Mouse (Mus musculus) midbrain, embryonic 15.5 days (tissue): Measurements from ENCODE around the gene Sar1a. TPM values are rescaled to one million over a fixed set of nuclear protein-coding genes. Genes with fewer than 3 reads are reported as not detected.

Source experiments
- ATAC-seq: fragments of 200-750 bp; cut with Nextera tagmentation; replicated peaks from 2 replicates; pipeline ENCODE4 v1.8.0; 2017; ENCODE audit warnings: moderate TSS enrichment
- H3K27ac ChIP-seq: fragments of 300-500 bp; sonication (generic); 2 replicates; pipeline ENCODE4 v1.5.1; 2015; ENCODE audit warnings: mild to moderate bottlenecking, inconsistent platforms
- H3K27me3 ChIP-seq: fragments of 300-500 bp; sonication (generic); replicated peaks from 2 replicates; pipeline ENCODE4 v1.6.1; 2015; ENCODE audit warnings: inconsistent platforms
- H3K36me3 ChIP-seq: fragments of 300-500 bp; sonication (generic); replicated peaks from 2 replicates; pipeline ENCODE4 v1.6.1; 2015; ENCODE audit warnings: inconsistent platforms
- H3K4me1 ChIP-seq: fragments of 300-500 bp; sonication (generic); 2 replicates; pipeline ENCODE4 v1.6.1; 2015; ENCODE audit warnings: inconsistent platforms
- H3K4me2 ChIP-seq: fragments of 300-500 bp; sonication (generic); 2 replicates; pipeline ENCODE4 v1.6.1; 2015; ENCODE audit warnings: inconsistent platforms, mild to moderate bottlenecking, moderate library complexity
- H3K4me3 ChIP-seq: fragments of 300-500 bp; sonication (generic); 2 replicates; pipeline ENCODE4 v1.5.1; 2015; ENCODE audit warnings: mild to moderate bottlenecking, inconsistent platforms
- H3K9ac ChIP-seq: fragments of 300-500 bp; sonication (generic); 2 replicates; pipeline ENCODE4 v1.6.1; 2015; ENCODE audit warnings: mild to moderate bottlenecking, inconsistent platforms
- H3K9me3 ChIP-seq: fragments of 300-500 bp; sonication (generic); 2 replicates; pipeline ENCODE4 v1.6.1; 2016; ENCODE audit warnings: inconsistent platforms
- WGBS: fragments of 180-500 bp; shearing (Covaris S2); methylation state at CpG from one replicate; pipeline ENCODE4 v1.1.7; 2015; ENCODE audit warnings: mixed read lengths; 5-methylcytosine and 5-hydroxymethylcytosine counted together
- polyA plus RNA-seq: library from polyadenylated mRNA; unstranded; fragments of >200 nt; fragmentation: Nextera tagmentation; extraction: Ambion mirVana; gene quantifications from 2 replicates; pipeline ENCODE4 v1.2.1, GENCODE M21; 2015

Sar1a gene
- polyA plus RNA-seq, 1 experiment from 2014 or later, result 199 TPM

GRCm38 (mm10) chr10:61656928-61657882, 22.9 kb upstream of the Sar1a start:
- no peak overlapping the region for H3K4me3 ChIP-seq
- no peaks in the 10 kb centered on the region for H3K9me3 ChIP-seq
- no peaks in the 10 kb centered on the region; the same call in 1 of the 2 replicates for H3K36me3 ChIP-seq
- H3K27ac ChIP-seq, result no peak overlapping the region
- no peaks in the 10 kb centered on the region for H3K27me3 ChIP-seq
- 93% methylated on average over 18 of the region's 18 CpGs for WGBS
- H3K9ac ChIP-seq, result no peak overlapping the region
- no peak for ATAC-seq
- no peak overlapping the region for H3K4me2 ChIP-seq
- peaks cover 5% of the 10 kb centered on the region; the same call in 1 of the 2 replicates for H3K4me1 ChIP-seq

GRCm38 (mm10) chr10:61657985-61658384, 22.1 kb upstream of the Sar1a start:
- peaks cover 10% of the 10 kb centered on the region; the same call in 1 of the 2 replicates for H3K4me1 ChIP-seq
- no peak overlapping the region for H3K27ac ChIP-seq
- H3K36me3 ChIP-seq, result no peaks in the 10 kb centered on the region; the same call in 1 of the 2 replicates
- 28% methylated on average over 4 of the region's 4 CpGs for WGBS
- H3K4me2 ChIP-seq, result no peak overlapping the region
- no peak for ATAC-seq
- no peak overlapping the region for H3K9ac ChIP-seq
- no peaks in the 10 kb centered on the region for H3K27me3 ChIP-seq
- no peaks in the 10 kb centered on the region for H3K9me3 ChIP-seq
- H3K4me3 ChIP-seq, result no peak overlapping the region

- H3K36me3 ChIP-seq, result peaks cover 11% of the 10 kb centered on the region; the same call in 1 of the 2 replicates
- H3K27ac ChIP-seq, result peak overlapping the region; percentile 66
- no peak overlapping the region for H3K4me2 ChIP-seq
- peaks cover 11% of the 10 kb centered on the region; the same call in 1 of the 2 replicates for H3K4me1 ChIP-seq
- H3K4me3 ChIP-seq, result no peak overlapping the region
- no peak overlapping the region; the same call in 1 of the 2 replicates for H3K9ac ChIP-seq
- no peak for ATAC-seq
- H3K9me3 ChIP-seq, result no peaks in the 10 kb centered on the region
- H3K27me3 ChIP-seq, result no peaks in the 10 kb centered on the region
- WGBS, result 68% methylated on average over 8 of the region's 8 CpGs
These were observed 18.2 kb upstream of the Sar1a start for GRCm38 (mm10) chr10:61661887-61662286.

- WGBS, result 41% methylated on average over 10 of the region's 10 CpGs
- peak; percentile 86 for ATAC-seq
These were observed 17.6 kb upstream of the Sar1a start for GRCm38 (mm10) chr10:61662391-61662988.

GRCm38 (mm10) chr10:61665111-61665510, 15.0 kb upstream of the Sar1a start:
- H3K9ac ChIP-seq, result no peak overlapping the region
- 97% methylated on average over 10 of the region's 10 CpGs for WGBS
- H3K4me1 ChIP-seq, result peaks cover 11% of the 10 kb centered on the region; the same call in 1 of the 2 replicates
- H3K36me3 ChIP-seq, result peaks cover 36% of the 10 kb centered on the region
- no peak overlapping the region for H3K4me3 ChIP-seq
- H3K4me2 ChIP-seq, result no peak overlapping the region
- no peaks in the 10 kb centered on the region for H3K27me3 ChIP-seq
- no peak for ATAC-seq
- no peaks in the 10 kb centered on the region for H3K9me3 ChIP-seq
- H3K27ac ChIP-seq, result no peak overlapping the region

More at GRCm38 (mm10) chr10:61662391-61662988, 17.6 kb upstream of the Sar1a start:
- H3K4me3 ChIP-seq, result no peak overlapping the region
- H3K4me2 ChIP-seq, result no peak overlapping the region
- peaks cover 16% of the 10 kb centered on the region; the same call in 1 of the 2 replicates for H3K36me3 ChIP-seq
- H3K27me3 ChIP-seq, result no peaks in the 10 kb centered on the region
- no peak overlapping the region; the same call in 1 of the 2 replicates for H3K9ac ChIP-seq
- no peaks in the 10 kb centered on the region for H3K9me3 ChIP-seq
- peaks cover 11% of the 10 kb centered on the region; the same call in 1 of the 2 replicates for H3K4me1 ChIP-seq
- peak overlapping the region; percentile 66 for H3K27ac ChIP-seq

GRCm38 (mm10) chr10:61665651-61666050, 14.4 kb upstream of the Sar1a start:
- Histone ChIP-seq H3K9me3 (no peaks in the 10 kb centered on the region), H3K27me3 (no peaks in the 10 kb centered on the region), H3K27ac (no peak overlapping the region), H3K4me2 (no peak overlapping the region), H3K36me3 (peaks cover 41% of the 10 kb centered on the region), H3K4me3 (no peak overlapping the region), H3K4me1 (peaks cover 11% of the 10 kb centered on the region; the same call in 1 of the 2 replicates), H3K9ac (no peak overlapping the region)
- 84% methylated on average over 3 of the region's 3 CpGs for WGBS
- no peak for ATAC-seq

- no peak for ATAC-seq
- no peak overlapping the region for H3K9ac ChIP-seq
- no peak overlapping the region for H3K4me2 ChIP-seq
- 84% methylated on average over 7 of the region's 7 CpGs for WGBS
- H3K36me3 ChIP-seq, result peaks cover 62% of the 10 kb centered on the region
- no peaks in the 10 kb centered on the region for H3K27me3 ChIP-seq
- H3K4me3 ChIP-seq, result no peak overlapping the region
- H3K4me1 ChIP-seq, result no peaks in the 10 kb centered on the region
- no peaks in the 10 kb centered on the region for H3K9me3 ChIP-seq
- no peak overlapping the region for H3K27ac ChIP-seq
These were observed 10.8 kb upstream of the Sar1a start for GRCm38 (mm10) chr10:61669289-61669688.

- Histone ChIP-seq H3K27me3 (no peaks in the 10 kb centered on the region), H3K9ac (no peak overlapping the region), H3K9me3 (no peaks in the 10 kb centered on the region), H3K4me3 (no peak overlapping the region), H3K4me1 (no peaks in the 10 kb centered on the region), H3K4me2 (no peak overlapping the region), H3K27ac (no peak overlapping the region), H3K36me3 (peaks cover 64% of the 10 kb centered on the region)
- no peak for ATAC-seq
These were observed 10.2 kb upstream of the Sar1a start for GRCm38 (mm10) chr10:61669896-61670295.

GRCm38 (mm10) chr10:61670758-61671157, 9.3 kb upstream of the Sar1a start:
- H3K36me3 ChIP-seq, result peaks cover 63% of the 10 kb centered on the region
- H3K4me2 ChIP-seq, result no peak overlapping the region
- no peaks in the 10 kb centered on the region for H3K4me1 ChIP-seq
- H3K27me3 ChIP-seq, result no peaks in the 10 kb centered on the region
- no peak for ATAC-seq
- WGBS, result 94% methylated on average over 3 of the region's 3 CpGs
- no peaks in the 10 kb centered on the region for H3K9me3 ChIP-seq
- no peak overlapping the region for H3K9ac ChIP-seq
- H3K4me3 ChIP-seq, result no peak overlapping the region
- no peak overlapping the region for H3K27ac ChIP-seq

- WGBS, result 82% methylated on average over 3 of the region's 3 CpGs
These were observed 4.2 kb upstream of the Sar1a start for GRCm38 (mm10) chr10:61675935-61676334.

GRCm38 (mm10) chr10:61679545-61679944, 554 bp upstream of the Sar1a start:
- peak; percentile 18 for ATAC-seq
- peak overlapping the region; percentile 75 for H3K4me2 ChIP-seq
- H3K9me3 ChIP-seq, result no peaks in the 10 kb centered on the region
- 37% methylated on average over 9 of the region's 9 CpGs for WGBS
- H3K27me3 ChIP-seq, result no peaks in the 10 kb centered on the region
- peaks cover 24% of the 10 kb centered on the region for H3K4me1 ChIP-seq
- peak overlapping the region; percentile 82 for H3K27ac ChIP-seq
- peak overlapping the region; percentile 97 for H3K4me3 ChIP-seq
- peaks cover 5% of the 10 kb centered on the region; the same call in 1 of the 2 replicates for H3K36me3 ChIP-seq
- peak overlapping the region; percentile 94 for H3K9ac ChIP-seq

More at GRCm38 (mm10) chr10:61675935-61676334, 4.2 kb upstream of the Sar1a start:
- no peak for ATAC-seq
- no peak overlapping the region for H3K4me3 ChIP-seq
- no peak overlapping the region for H3K4me2 ChIP-seq
- H3K4me1 ChIP-seq, result peaks cover 8% of the 10 kb centered on the region
- H3K36me3 ChIP-seq, result peaks cover 27% of the 10 kb centered on the region
- H3K9ac ChIP-seq, result no peak overlapping the region
- H3K27me3 ChIP-seq, result no peaks in the 10 kb centered on the region
- H3K27ac ChIP-seq, result no peak overlapping the region
- no peaks in the 10 kb centered on the region for H3K9me3 ChIP-seq

GRCm38 (mm10) chr10:61689405-61689804, 9.3 kb downstream of the Sar1a start:
- Histone ChIP-seq H3K27ac (no peak overlapping the region), H3K4me1 (no peaks in the 10 kb centered on the region), H3K9me3 (no peaks in the 10 kb centered on the region), H3K4me3 (no peak overlapping the region), H3K9ac (no peak overlapping the region), H3K4me2 (no peak overlapping the region), H3K36me3 (peaks cover 65% of the 10 kb centered on the region), H3K27me3 (no peaks in the 10 kb centered on the region)
- no peak for ATAC-seq
- WGBS, result 93% methylated on average over 8 of the region's 8 CpGs
